Mouse (Mus musculus) ZHBTc4 (cell line): ENCODE results near the gene Mdm4.

ENCODE experiments used
- DNase-seq: peaks from one replicate; pipeline ENCODE4 v3.0.0-alpha.2; 2011; ENCODE audit warnings: low read depth, low spot score

Mdm4 gene

DNA sequence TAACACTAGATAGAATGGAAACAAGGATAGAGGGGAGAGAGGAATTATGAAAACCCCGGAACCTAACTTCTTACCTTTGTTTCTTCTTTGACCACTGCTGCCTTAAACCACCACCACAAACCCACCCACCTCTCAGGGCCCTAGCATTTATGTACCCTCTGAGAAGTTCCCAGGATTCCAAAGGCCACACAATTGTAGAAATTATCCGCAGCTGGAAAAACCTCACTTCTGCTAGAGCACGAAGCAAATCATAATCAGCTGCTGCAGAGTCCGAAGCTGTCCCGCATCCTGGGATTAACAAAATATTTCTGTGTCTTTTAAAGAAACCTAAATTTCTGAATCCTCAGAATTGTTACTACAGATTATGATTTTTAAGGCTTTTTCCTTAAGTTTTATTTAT, at the start of gene Mdm4:
Mdm4 (minus strand) TSS at position 101 of the 400 bp plus-strand sequence.
- DNase-seq = no peak

- peak; percentile 42 for DNase-seq
Measured at GRCm38 (mm10) chr1:133080079-133080561, 49.8 kb upstream of the Mdm4 start.

DNA sequence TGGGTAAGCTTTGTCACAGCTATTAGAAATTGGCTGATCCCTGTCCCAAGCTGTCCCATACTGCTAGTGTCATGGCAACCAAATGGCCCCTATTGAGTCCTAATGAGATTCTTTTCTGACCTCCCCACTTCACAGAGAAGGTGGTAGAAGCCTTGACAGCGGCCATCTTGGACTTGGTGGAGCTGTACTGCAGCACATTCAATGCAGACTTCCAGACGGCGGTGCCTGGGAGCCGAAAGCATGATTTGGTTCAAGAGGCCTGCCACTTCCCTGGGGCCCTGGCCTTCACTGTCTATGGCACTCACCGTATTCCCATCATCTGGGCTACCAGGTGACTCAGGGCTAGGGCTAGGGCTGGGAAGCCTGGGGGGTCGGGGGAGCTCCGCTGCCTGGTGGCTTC, 49.1 kb upstream of the Mdm4 start:
- peak; percentile 36 for DNase-seq

- no peak for DNase-seq
Measured at GRCm38 (mm10) chr1:133078338-133078727, 48.0 kb upstream of the Mdm4 start.

- no peak for DNase-seq
Measured at GRCm38 (mm10) chr1:133077606-133078337, 47.4 kb upstream of the Mdm4 start.

DNA sequence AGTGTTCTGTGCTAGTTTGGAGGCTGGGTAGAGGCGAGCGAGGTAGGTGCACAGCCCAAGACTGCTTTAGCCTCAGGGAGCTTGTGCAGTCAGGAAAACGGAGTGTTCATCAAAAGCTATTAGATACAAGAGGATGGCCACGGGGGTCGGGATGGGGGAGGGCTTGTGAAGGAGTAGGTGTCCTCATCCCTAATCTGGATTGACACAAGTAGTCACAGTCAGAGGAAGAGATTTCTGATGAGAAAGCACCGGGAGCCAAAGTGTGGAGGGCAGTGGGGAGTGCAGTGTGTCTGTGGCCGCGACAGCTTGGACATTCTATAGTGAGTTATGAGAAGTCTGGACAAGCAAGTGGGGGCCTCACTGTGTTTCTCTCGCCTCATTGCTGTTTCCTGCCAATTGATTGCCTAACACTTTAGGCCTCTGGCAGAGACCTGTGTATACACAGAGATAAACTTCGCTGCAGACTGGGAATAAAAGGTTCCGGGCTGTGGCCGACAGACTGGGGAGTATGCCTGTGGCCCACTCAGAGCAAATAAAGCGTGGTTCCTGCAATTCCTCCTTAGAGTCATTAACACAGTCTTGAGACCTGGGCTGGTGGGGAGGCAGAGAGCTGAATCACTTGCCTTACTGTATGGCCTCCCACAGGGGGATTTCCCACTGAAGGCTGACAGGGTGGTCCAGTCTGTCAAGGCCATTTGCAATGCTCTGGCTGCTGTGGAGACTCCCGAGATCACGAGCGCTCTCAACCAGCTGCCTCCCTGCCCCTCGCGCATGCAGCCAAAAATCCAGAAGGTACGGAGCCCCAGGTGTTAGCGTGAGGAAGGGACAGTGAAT, 46.5 kb upstream of the Mdm4 start:
- no peak for DNase-seq

DNA sequence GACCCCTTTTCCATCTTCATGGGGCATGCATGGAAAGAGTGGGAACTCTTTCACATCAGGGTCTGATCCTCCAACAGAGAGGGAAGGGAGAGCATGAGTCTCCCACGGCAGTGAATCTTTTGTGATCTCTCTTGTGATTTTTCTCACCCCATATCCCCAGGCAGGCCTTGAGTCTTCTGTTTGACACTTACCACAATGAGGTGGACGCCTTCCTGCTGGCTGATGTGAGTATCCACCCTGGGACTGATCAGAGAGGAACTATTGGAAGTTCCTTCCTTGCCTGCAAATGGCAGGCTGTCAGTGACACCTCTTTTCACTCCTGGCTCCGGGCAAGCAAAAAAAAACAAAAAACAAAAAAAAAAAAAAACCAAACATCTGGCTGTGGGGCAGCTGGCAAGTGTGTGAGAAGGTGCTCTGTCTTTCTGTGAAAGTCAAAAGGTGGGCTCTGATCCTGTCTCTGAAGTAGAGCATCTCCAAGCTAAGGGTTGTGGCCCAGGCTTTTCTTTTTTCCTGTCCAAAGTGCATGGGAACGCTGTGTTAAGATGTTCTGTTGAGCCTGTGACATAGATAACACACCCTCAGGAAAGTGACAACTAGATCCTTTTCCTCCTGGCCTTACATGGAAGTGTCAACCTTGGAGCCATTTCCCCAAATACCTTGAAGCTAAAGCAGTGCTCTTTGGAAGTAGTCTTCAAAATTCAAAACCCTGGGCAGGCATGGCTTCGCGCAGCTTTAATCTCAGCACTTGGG, 45.5 kb upstream of the Mdm4 start:
- DNase-seq = no peak

DNA sequence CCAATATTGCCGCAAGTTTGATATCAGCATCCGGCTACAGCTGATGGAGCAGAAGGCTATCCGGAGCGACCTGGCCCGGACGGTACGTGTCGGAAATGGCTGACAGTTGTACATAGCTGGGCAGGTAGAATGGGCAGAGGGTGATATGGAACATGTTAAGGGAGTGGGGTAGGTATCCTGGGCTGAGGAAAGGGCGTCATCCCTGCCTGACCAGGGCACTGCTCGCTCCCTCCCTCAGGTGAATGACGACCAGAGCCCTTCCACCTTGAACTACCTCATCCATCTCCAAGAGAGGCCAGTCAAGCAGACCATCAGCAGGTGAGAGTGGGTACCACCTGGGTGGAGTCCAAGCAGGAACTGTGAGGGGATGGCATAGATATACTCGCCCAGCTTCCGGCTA, 44.2 kb upstream of the Mdm4 start:
- DNase-seq = no peak

GRCm38 (mm10) chr1:133073327-133073856, 43.0 kb upstream of the Mdm4 start:
- no peak for DNase-seq

- no peak for DNase-seq
Measured at GRCm38 (mm10) chr1:133071666-133072381, 41.5 kb upstream of the Mdm4 start.

DNA sequence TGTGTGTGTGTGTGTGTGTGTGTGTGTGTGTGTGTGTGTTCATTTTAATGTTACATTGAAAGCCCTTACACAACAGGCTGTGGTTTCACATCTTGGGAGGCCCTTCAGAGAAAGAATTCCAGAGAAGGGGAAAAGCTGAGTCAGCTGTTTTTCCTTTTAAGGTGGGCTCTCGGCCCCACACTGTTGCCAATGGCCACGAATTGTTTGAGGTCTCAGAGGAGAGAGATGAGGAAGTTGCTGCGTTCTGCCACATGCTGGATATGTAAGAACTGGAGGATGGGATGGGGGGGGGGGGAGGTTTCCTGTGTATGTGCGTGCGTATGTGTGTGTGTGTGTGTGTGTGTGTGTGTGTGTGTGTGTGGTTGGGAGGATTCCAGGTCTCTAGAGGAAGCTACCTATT, 39.8 kb upstream of the Mdm4 start:
- no peak for DNase-seq

- DNase-seq = no peak
Measured at GRCm38 (mm10) chr1:133069275-133070120, 39.1 kb upstream of the Mdm4 start.

DNA sequence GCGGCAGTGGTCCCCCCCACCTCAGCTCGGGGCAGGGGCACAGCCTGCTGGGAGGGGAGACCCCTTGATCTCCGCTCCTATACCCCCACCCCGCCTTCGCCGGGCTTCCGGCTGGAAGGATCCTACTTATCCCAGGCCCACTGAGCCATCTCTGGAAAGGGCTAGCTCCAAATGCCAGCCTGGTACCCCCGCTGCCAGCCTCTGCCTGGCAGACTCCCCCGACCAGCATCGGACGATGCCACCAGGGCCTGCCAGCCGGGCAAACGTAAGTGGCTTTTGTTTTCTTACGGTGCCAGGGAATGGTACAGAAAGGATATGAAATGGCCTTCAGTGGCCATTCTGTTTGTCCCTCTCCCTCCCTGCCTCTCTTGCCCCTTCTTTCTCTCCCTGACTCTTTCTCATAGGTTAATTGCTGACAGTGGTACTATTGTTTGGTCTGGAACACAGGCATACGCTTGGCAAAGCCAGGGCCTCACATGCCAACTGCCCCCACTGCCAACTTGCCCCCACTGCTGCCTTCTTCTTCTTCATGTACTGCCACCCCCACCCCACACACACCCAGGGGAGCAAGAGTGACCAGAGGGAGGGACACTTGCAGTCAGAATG, 38.4 kb upstream of the Mdm4 start:
- DNase-seq = no peak

DNA sequence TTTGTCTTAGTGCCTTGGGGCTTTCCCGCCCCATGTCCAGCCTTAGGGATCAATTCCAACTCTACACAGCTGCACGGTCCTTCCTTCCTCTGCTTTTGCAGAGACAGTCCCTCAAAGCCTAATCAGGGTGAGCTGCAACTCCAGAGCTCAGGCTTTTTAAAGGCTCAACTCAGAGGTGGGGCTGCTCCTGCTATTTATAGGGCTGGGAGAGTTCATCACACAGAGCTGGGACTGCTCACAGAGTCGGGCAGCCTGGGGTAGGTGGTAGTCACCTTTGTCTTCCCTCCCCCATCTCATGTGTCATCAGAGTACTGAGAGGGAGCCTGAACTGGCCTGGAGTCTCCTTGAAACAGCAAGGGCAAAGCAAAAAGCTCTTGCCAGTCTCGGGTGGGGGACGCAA, 37.9 kb upstream of the Mdm4 start:
- DNase-seq = peak; percentile 37

DNA sequence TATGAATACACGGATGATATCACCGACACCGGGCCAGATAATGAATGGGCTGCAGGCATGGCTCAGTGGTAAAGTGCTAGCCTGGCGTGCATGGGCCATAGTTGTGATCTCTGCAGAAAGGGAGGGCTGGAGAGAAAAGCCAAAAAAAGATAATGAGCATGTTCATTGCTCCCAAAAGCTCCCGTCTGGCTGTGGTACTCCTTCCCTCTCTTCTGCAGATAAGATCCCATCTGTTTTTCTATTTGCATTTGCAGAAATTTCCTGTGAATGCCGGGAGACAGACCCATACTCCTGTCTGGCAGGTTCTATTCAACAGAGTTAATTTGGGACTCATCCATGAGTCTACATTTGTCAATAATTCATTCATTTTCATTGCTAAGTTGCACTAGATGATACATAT, 32.8 kb upstream of the Mdm4 start:
- DNase-seq = no peak

- DNase-seq = no peak
Measured at GRCm38 (mm10) chr1:133060681-133061080, 30.3 kb upstream of the Mdm4 start.

GRCm38 (mm10) chr1:133059592-133059991, 29.2 kb upstream of the Mdm4 start:
- no peak for DNase-seq

DNA sequence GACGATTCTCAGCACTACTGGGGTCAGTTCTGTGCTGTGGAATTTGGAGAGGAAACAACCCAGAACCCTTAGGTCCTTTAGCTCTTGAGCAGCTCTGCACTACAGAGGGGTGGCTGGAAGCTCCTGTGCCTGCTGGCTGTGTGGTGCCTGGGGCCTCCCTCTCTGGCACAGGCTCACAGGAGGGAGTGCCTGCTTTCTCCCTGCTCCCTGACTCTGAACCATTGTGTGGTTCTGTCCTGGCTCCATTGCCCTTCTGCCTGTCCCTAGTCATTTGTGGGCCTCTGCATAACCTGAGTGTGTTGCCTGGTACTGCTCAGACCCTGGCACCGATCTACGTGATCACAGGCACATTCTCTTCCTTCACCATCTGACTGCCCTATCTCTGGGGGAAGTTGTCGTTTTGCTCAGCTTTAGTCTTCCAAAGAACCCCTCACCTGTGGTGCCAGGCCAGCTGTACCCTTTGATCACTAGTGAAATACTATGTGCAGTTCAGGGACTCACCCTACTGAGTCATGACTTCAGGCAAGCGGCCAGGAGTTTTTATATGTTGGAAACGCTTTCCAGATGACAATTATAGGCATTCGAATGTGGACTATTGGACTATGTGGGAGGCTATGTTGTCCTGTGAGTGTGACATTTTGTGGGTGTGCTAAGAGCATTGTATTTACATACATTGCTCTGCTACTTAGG, 27.1 kb upstream of the Mdm4 start:
- no peak for DNase-seq

GRCm38 (mm10) chr1:133054326-133054725, 24.0 kb upstream of the Mdm4 start:
- DNase-seq = no peak
